Mouse (Mus musculus): ENCODE measurements around the gene Scgb3a1. TPM values are rescaled to one million over a fixed set of nuclear protein-coding genes. Genes with fewer than 3 reads are reported as not detected.
A peak's percentile ranks its signal among the peaks of the same experiment; 100 is the strongest.

Scgb3a1 gene
- polyA plus RNA-seq, 1 experiment from 2014 or later = not detected

DNA sequence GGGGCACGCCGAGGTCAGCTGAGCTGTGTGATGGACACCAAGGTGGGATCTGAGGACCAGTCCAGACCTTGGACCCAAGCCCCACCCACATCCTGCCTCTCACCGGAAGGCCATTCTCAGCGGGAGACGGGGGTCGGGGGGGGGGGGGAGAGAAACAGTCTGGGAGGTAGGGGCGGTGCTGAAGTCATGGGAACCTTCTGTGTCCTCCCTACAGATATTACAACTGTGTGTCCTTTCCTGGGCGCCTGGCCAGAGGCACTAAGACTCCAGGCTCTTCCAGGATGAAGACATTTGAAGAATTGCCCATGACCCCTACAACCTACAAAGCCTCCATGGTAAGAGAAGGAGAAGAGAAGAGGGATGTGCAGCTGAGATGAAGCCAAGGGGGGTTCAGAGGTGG is 17.7 kb upstream of the Scgb3a1 start:
- Histone ChIP-seq H3K4me2 (replicated peaks) (no peak overlapping the region), H3K4me3 (replicated peaks) (no peak overlapping the region), H3K27me3 (no peaks in the 10 kb centered on the region), H3K4me1 (peaks cover 2% of the 10 kb centered on the region), H3K36me3 (no peaks in the 10 kb centered on the region), H3K9me3 (replicated peaks) (no peaks in the 10 kb centered on the region), H3K27ac (replicated peaks) (no peak overlapping the region), H3K9ac (no peak overlapping the region)
- no peak for ATAC-seq (ENCODE audit: insufficient number of reproducible peaks, low FRiP score, low TSS enrichment, low read depth)
- WGBS = 64% methylated on average over 8 of the region's 8 CpGs

GRCm38 (mm10) chr11:49650113-49650993 is 13.1 kb upstream of the Scgb3a1 start:
- Histone ChIP-seq H3K9me3 (replicated peaks) (no peaks in the 10 kb centered on the region), H3K4me1 (peaks cover 13% of the 10 kb centered on the region), H3K4me3 (replicated peaks) (no peak overlapping the region), H3K27ac (replicated peaks) (no peak overlapping the region), H3K9ac (no peak overlapping the region), H3K27me3 (no peaks in the 10 kb centered on the region), H3K36me3 (no peaks in the 10 kb centered on the region), H3K4me2 (replicated peaks) (no peak overlapping the region)
- WGBS = 49% methylated on average over 18 of the region's 18 CpGs
- ATAC-seq (ENCODE audit: insufficient number of reproducible peaks, low FRiP score, low TSS enrichment, low read depth) = no peak

GRCm38 (mm10) chr11:49650994-49651761 is 12.2 kb upstream of the Scgb3a1 start:
- Histone ChIP-seq H3K9me3 (replicated peaks) (no peaks in the 10 kb centered on the region), H3K9ac (no peak overlapping the region), H3K36me3 (no peaks in the 10 kb centered on the region), H3K27ac (replicated peaks) (no peak overlapping the region), H3K4me2 (replicated peaks) (no peak overlapping the region), H3K4me1 (peaks cover 13% of the 10 kb centered on the region), H3K4me3 (replicated peaks) (no peak overlapping the region), H3K27me3 (no peaks in the 10 kb centered on the region)
- ATAC-seq (ENCODE audit: insufficient number of reproducible peaks, low FRiP score, low TSS enrichment, low read depth) = no peak
- 61% methylated on average over 16 of the region's 16 CpGs for WGBS

- no peak; the same call in 1 of the 2 replicates for ATAC-seq (ENCODE audit: insufficient number of reproducible peaks, low FRiP score, low TSS enrichment, low read depth)
- WGBS = 82% methylated on average over 10 of the region's 10 CpGs
- Histone ChIP-seq H3K27ac (replicated peaks) (no peak overlapping the region), H3K4me2 (replicated peaks) (no peak overlapping the region), H3K27me3 (no peaks in the 10 kb centered on the region), H3K4me1 (peaks cover 13% of the 10 kb centered on the region), H3K36me3 (no peaks in the 10 kb centered on the region), H3K4me3 (replicated peaks) (no peak overlapping the region), H3K9me3 (replicated peaks) (no peaks in the 10 kb centered on the region), H3K9ac (no peak overlapping the region)
These were observed 11.6 kb upstream of the Scgb3a1 start for GRCm38 (mm10) chr11:49651762-49652322.

- H3K27ac ChIP-seq (replicated peaks) = no peak overlapping the region
- H3K4me3 ChIP-seq (replicated peaks) = no peak overlapping the region
- H3K4me2 ChIP-seq (replicated peaks) = peak overlapping the region; percentile 34; the same call in 1 of the 2 replicates
- H3K9ac ChIP-seq = no peak overlapping the region
- no peak; the same call in 1 of the 2 replicates for ATAC-seq (ENCODE audit: insufficient number of reproducible peaks, low FRiP score, low TSS enrichment, low read depth)
- no peaks in the 10 kb centered on the region for H3K9me3 ChIP-seq (replicated peaks)
- H3K4me1 ChIP-seq = peaks cover 13% of the 10 kb centered on the region
- no peaks in the 10 kb centered on the region for H3K27me3 ChIP-seq
- no peaks in the 10 kb centered on the region for H3K36me3 ChIP-seq
- 20% methylated on average over 19 of the region's 19 CpGs for whole genome bisulfite sequencing
These were observed 10.9 kb upstream of the Scgb3a1 start for GRCm38 (mm10) chr11:49652401-49653078.

GRCm38 (mm10) chr11:49653079-49653408 is 10.4 kb upstream of the Scgb3a1 start:
- H3K9me3 ChIP-seq (replicated peaks) = no peaks in the 10 kb centered on the region
- H3K4me3 ChIP-seq (replicated peaks) = no peak overlapping the region
- ATAC-seq (ENCODE audit: insufficient number of reproducible peaks, low FRiP score, low TSS enrichment, low read depth) = no peak
- peak overlapping the region; percentile 34; the same call in 1 of the 2 replicates for H3K4me2 ChIP-seq (replicated peaks)
- peaks cover 13% of the 10 kb centered on the region for H3K4me1 ChIP-seq
- no peaks in the 10 kb centered on the region for H3K27me3 ChIP-seq
- WGBS = 38% methylated on average over 11 of the region's 11 CpGs
- no peak overlapping the region for H3K27ac ChIP-seq (replicated peaks)
- no peak overlapping the region for H3K9ac ChIP-seq
- H3K36me3 ChIP-seq = no peaks in the 10 kb centered on the region

DNA sequence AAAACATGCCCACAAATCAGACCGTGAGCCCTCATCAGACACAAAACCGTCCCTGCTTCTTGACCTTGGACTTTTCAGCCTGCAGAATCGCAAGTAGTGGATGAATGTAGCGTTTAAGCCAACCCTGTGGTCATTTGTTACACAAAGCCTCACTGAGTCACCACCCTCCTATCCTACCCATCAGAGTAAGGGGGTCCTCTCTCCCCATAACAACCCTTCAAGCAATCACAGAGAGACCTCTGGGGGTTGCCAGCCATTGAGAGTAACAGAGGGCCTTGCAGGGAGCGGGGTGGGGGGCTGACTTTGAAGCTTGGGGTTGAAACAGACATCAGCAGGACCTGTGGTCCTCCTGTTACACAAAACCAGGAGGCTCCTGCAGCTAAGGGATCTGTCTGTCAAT is 8.8 kb upstream of the Scgb3a1 start:
- no peaks in the 10 kb centered on the region for H3K27me3 ChIP-seq
- 90% methylated on average over 5 of the region's 5 CpGs for WGBS
- H3K9ac ChIP-seq = no peak overlapping the region

GRCm38 (mm10) chr11:49655501-49655900 is 7.9 kb upstream of the Scgb3a1 start:
- no peak for ATAC-seq (ENCODE audit: insufficient number of reproducible peaks, low FRiP score, low TSS enrichment, low read depth)
- Histone ChIP-seq H3K27ac (replicated peaks) (no peak overlapping the region), H3K4me1 (peaks cover 13% of the 10 kb centered on the region), H3K4me2 (replicated peaks) (no peak overlapping the region), H3K36me3 (no peaks in the 10 kb centered on the region), H3K9me3 (replicated peaks) (no peaks in the 10 kb centered on the region), H3K4me3 (replicated peaks) (no peak overlapping the region), H3K9ac (no peak overlapping the region), H3K27me3 (no peaks in the 10 kb centered on the region)

More for the DNA sequence above, 8.8 kb upstream of the Scgb3a1 start:
- Histone ChIP-seq H3K9me3 (replicated peaks) (no peaks in the 10 kb centered on the region), H3K36me3 (no peaks in the 10 kb centered on the region), H3K4me2 (replicated peaks) (no peak overlapping the region), H3K4me1 (peaks cover 13% of the 10 kb centered on the region), H3K27ac (replicated peaks) (no peak overlapping the region), H3K4me3 (replicated peaks) (no peak overlapping the region)
- ATAC-seq (ENCODE audit: insufficient number of reproducible peaks, low FRiP score, low TSS enrichment, low read depth) = no peak

- no peaks in the 10 kb centered on the region for H3K27me3 ChIP-seq
- 74% methylated on average over 4 of the region's 4 CpGs for WGBS
These were observed 5.3 kb upstream of the Scgb3a1 start for GRCm38 (mm10) chr11:49658065-49658464.

DNA sequence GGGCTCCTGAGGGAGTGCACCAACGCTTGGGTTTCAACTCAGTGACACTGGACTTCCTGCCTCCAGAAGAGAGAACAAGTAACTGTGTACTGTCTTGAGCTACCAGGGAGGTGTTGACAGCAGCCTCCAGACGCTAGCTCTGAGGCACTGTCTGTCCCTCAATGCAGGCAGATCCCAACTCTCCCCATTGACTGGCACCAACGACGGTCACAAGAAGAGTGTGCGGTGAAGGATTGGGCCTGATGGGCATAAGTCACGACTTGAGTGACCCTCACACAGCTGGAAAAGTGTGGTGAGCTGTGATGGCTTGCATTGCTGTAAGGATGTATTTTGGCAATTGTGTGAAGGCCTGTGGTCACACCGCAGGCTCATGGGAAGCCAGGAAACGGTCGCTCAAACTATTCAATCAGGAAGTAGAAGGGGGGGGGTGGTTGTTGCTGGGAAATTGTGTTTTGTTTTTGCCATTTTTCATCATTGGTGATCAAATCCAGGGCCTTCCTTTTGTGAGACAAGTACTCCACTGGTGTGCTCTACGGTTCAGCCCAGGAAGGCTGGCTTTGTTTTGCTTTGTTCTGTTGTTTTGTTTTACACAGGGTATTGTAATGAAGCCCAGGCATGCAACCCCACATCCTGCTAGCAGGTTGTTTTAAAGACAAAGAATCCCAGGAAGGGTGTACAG is 4.5 kb upstream of the Scgb3a1 start:
- H3K36me3 ChIP-seq = no peaks in the 10 kb centered on the region
- no peaks in the 10 kb centered on the region for H3K9me3 ChIP-seq (replicated peaks)
- H3K27me3 ChIP-seq = no peaks in the 10 kb centered on the region
- ATAC-seq (ENCODE audit: insufficient number of reproducible peaks, low FRiP score, low TSS enrichment, low read depth) = no peak
- WGBS = 61% methylated on average over 10 of the region's 10 CpGs
- H3K4me2 ChIP-seq (replicated peaks) = no peak overlapping the region
- H3K9ac ChIP-seq = no peak overlapping the region
- no peaks in the 10 kb centered on the region for H3K4me1 ChIP-seq
- no peak overlapping the region for H3K4me3 ChIP-seq (replicated peaks)
- H3K27ac ChIP-seq (replicated peaks) = no peak overlapping the region

More at GRCm38 (mm10) chr11:49658065-49658464, 5.3 kb upstream of the Scgb3a1 start:
- no peak overlapping the region for H3K4me2 ChIP-seq (replicated peaks)
- H3K9me3 ChIP-seq (replicated peaks) = no peaks in the 10 kb centered on the region
- H3K36me3 ChIP-seq = no peaks in the 10 kb centered on the region
- no peak overlapping the region for H3K4me3 ChIP-seq (replicated peaks)
- no peak for ATAC-seq (ENCODE audit: insufficient number of reproducible peaks, low FRiP score, low TSS enrichment, low read depth)
- H3K27ac ChIP-seq (replicated peaks) = no peak overlapping the region
- peaks cover 1% of the 10 kb centered on the region for H3K4me1 ChIP-seq
- no peak overlapping the region for H3K9ac ChIP-seq

Data from embryonic facial prominence, embryonic 15.5 days (tissue).